Mouse (Mus musculus) kidney, adult 8-10 months (tissue): ENCODE results near the gene Tmem174.

Source experiments
- DNase-seq, 2 experiments: peaks; one replicate each; pipeline ENCODE4 v3.0.0; 2022

Gene Tmem174

DNA sequence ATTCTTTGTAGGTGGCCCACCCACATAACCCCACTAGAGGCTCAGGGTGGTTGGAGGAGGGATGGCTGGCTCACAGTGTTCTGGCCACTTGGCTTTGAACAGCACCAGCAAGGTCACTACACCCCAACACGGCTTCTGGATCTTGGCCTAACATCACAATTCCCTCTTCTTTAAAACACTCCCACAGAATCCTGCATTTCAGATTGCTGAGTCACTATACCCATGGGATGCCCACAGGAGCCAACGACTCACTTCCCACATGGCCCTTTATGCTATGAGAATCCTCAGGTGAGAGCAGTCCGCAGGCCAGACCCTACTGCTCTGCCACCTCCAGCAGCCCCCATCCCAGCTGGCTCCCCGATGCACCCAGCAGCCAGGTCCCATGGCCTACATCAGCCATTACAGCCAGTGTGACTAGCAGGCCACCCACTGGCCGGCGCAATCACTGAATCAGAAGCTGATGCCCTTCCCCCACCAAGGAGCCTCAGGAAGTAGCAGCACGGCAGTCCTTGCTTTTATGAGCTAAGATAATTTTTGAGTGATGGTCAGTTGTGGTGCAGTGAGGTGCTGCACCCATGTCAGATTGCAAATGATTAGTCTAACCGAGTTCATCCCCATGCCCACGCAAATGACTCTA is 4.8 kb downstream of the Tmem174 start:
- no peak for DNase-seq

GRCm38 (mm10) chr13:98631105-98631838 is 5.9 kb downstream of the Tmem174 start:
- DNase-seq = no peak

- peak; percentile 42 to 57 for DNase-seq
Observed at GRCm38 (mm10) chr13:98626736-98627135, 10.5 kb downstream of the Tmem174 start.

DNA sequence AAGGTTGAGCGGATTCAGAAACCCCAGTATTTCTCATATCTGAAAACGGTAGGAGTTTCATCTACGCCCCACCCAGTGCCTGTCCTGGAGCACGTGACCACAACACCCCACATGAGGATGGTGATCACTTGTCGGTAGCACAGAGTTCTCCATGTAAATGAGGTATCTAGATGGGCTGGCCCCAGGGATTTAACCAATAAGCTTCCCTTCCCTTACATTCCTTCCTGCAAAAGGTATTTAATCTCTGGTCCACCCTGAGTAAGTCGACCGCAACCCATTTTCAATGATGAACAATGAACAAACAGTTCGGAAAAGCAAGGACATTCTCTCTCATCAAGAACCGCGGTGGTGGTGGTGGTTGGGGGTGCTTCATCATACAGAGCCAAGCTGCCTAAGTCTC is 12.7 kb downstream of the Tmem174 start:
- no peak for DNase-seq

- DNase-seq = peak in 1 of 2 experiments; percentile 48
Observed at GRCm38 (mm10) chr13:98622881-98623549, 14.2 kb downstream of the Tmem174 start.

- no peak for DNase-seq
Observed at GRCm38 (mm10) chr13:98617429-98618067, 19.7 kb downstream of the Tmem174 start.

GRCm38 (mm10) chr13:98607885-98608477 is 29.2 kb downstream of the Tmem174 start:
- DNase-seq = no peak

DNA sequence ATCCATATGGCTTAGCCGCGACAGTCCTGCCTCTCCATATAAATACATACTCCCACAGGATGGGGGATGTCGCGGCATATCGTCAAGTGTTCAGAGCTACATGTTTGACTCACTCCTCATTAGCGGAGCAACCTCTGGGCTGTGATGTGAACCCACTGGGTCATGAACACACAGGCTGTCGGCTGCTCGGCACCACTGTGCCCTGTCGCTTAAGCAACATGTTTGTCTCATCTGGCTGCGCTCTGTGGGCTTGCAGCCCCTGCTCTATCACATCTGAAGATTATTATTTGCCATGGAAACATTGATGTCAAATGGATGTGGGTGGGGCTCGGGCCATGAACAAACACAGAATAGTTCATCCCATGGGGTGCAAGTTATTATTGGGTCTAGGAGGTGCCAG is 33.4 kb downstream of the Tmem174 start:
- no peak for DNase-seq

GRCm38 (mm10) chr13:98596746-98597145 is 40.5 kb downstream of the Tmem174 start:
- peak; percentile 38 for DNase-seq

- DNase-seq = no peak
Observed at GRCm38 (mm10) chr13:98594726-98595141, 42.5 kb downstream of the Tmem174 start.

- DNase-seq = no peak
Observed at GRCm38 (mm10) chr13:98593938-98594539, 43.2 kb downstream of the Tmem174 start.

DNA sequence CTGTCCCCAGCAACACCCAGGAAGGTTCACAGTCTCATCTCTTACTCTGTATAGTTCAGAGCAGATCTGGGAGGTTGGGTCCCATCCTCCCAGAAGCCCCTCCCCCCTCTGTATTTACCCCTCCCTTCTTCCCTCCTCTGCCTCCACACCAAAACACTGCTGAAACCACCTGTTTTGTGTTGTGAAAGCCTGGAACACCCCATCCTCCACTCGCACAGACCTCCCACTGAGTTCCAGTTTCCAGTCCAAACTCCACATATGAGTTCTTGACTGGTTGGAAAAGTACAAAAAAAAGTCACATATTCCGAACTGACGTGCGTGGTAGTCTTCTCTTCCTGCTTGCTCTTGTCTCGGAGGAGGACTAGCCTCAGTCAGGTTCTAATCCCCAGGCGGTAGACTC is 45.8 kb downstream of the Tmem174 start:
- peak in 1 of 2 experiments; percentile 43 for DNase-seq

GRCm38 (mm10) chr13:98590693-98591389 is 46.4 kb downstream of the Tmem174 start:
- DNase-seq = no peak

GRCm38 (mm10) chr13:98589572-98589971 is 47.6 kb downstream of the Tmem174 start:
- no peak for DNase-seq

- DNase-seq = peak; percentile 76 to 85
Observed at GRCm38 (mm10) chr13:98588951-98589501, 48.2 kb downstream of the Tmem174 start.

DNA sequence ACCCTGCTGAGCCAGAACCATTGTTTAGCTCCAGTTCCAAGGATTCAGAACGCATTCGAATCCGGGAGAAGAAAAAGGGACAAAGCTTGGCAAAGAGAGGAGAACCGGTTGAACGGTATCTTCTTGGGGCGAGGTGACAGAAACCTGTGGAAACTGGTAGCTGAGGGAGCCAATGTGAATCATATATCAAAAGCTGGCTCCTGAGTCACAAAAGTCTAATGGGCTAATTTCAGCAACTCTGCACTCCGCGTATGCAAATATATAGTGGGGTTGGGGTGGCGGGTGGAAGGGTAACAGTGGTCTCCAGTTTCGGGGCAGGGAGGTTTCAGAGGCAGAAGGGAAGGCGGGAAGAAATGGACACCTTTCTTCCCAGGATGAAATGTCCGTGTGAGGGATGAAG is 48.7 kb downstream of the Tmem174 start:
- DNase-seq = no peak

DNA sequence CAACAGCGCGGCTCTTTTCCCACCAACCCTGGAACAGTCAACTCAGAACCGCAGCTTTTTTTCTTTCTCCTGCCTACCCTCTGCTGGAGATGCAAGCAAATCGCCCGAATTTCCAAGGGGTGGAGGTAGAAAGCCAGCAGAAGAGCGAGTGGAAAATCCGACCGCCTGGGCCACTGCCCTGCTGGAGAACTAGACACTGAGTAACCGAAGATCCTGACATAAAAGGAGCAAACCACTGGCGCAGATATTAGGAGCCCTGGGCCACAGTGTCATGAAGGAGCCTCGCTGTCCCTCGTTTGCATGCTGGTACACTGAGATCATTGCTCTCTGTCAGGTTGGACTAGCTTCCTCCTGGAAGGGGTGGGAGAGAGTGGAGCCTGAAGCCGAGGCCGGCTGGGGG is 49.6 kb downstream of the Tmem174 start:
- peak in 1 of 2 experiments; percentile 21 for DNase-seq

DNA sequence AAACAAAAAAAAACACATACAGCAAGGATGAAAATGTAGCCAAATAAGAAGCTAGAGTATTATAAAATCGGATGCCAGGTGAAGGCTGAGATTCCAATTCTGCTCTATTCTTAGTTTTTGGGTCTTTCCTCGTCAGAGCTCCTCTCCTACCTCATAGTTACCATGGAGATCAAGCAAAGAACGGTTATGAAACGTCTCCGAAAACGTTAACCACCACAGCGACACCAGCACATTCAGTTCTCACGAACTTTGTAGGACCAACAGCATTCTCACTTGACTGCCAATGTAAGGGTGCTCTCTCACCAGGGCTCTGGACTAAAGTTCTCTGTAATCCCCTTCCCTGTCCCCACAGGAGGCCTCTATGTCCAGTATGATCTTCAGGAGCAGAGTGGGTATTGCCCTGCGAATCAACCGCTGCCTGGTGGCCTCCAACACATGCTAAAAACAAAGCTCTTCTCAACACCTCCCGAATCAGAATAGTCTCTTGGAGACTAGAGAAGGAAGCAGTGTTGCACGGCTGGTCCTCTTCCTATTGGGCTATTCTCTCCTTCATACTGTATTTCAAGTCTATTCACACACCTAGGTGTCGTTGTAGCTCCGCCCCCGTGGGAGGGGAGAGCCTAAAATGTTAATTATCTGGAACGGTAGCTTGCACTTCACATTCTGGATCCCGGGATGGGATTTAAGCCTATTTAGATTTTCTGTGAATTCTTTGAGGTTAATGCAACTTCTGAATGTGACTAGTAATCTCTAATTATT is 50.2 kb downstream of the Tmem174 start:
- DNase-seq = peak in 1 of 2 experiments; percentile 41
